Mouse (Mus musculus) midbrain, embryonic 11.5 days (tissue): ENCODE data around the gene Syce2. TPM values are rescaled to one million over a fixed set of nuclear protein-coding genes. Genes with fewer than 3 reads are reported as not detected.
A peak's percentile ranks its signal among the peaks of the same experiment; 100 is the strongest.
"Not testable (repeated sequence)": the region's sequence is repeated elsewhere in the genome, so short reads cannot be mapped to it uniquely, and the experiment has no call there.

Source experiments
- ATAC-seq: fragments of 200-750 bp; cut with Nextera tagmentation; 2 replicates; pipeline ENCODE4 v1.8.0; 2017; ENCODE audit warnings: moderate TSS enrichment, moderate library complexity; ENCODE audit not compliant: low FRiP score
- DNase-seq: peaks from one replicate; pipeline ENCODE4 v3.0.0; 2015; ENCODE audit warnings: low spot score; ENCODE audit errors: missing footprints
- H3K27ac ChIP-seq: fragments of 300-500 bp; sonication (generic); 2 replicates; pipeline ENCODE4 v1.5.1; 2014; ENCODE audit warnings: low read depth, low read length
- H3K27me3 ChIP-seq: fragments of 300-500 bp; sonication (generic); 2 replicates; pipeline ENCODE4 v1.6.1; 2014; ENCODE audit warnings: mild to moderate bottlenecking, low read length, moderate library complexity, mixed read lengths; ENCODE audit not compliant: control insufficient read depth, insufficient read depth
- H3K36me3 ChIP-seq: fragments of 300-500 bp; sonication (generic); 2 replicates; pipeline ENCODE4 v1.6.1; 2014; ENCODE audit warnings: mild to moderate bottlenecking, low read length, moderate library complexity, mixed read lengths; ENCODE audit not compliant: control insufficient read depth, insufficient read depth
- H3K4me1 ChIP-seq: fragments of 300-500 bp; sonication (generic); 2 replicates; pipeline ENCODE4 v1.6.1; 2014; ENCODE audit warnings: low read length; ENCODE audit not compliant: control insufficient read depth, insufficient read depth
- H3K4me2 ChIP-seq: fragments of 300-500 bp; sonication (generic); 2 replicates; pipeline ENCODE4 v1.6.1; 2014; ENCODE audit warnings: mild to moderate bottlenecking, moderate library complexity
- H3K4me3 ChIP-seq: fragments of 300-500 bp; sonication (generic); 2 replicates; pipeline ENCODE4 v1.5.1; 2014; ENCODE audit warnings: low read depth, low read length
- H3K9ac ChIP-seq: fragments of 300-500 bp; sonication (generic); 2 replicates; pipeline ENCODE4 v1.6.1; 2014; ENCODE audit warnings: low read length
- H3K9me3 ChIP-seq: fragments of 300-500 bp; sonication (generic); 2 replicates; pipeline ENCODE4 v1.6.1; 2016; ENCODE audit warnings: low read length; ENCODE audit not compliant: control insufficient read depth
- WGBS: fragments of 180-500 bp; shearing (Covaris S2); extraction: QIAGEN DNeasy Blood & Tissue Kit; methylation state at CpG from one replicate; pipeline ENCODE4 v1.1.7; 2014; 5-methylcytosine and 5-hydroxymethylcytosine counted together
- polyA plus RNA-seq: library from polyadenylated mRNA; unstranded; fragments of >200 nt; fragmentation: Nextera tagmentation; extraction: Ambion mirVana; gene quantifications from 2 replicates; pipeline ENCODE4 v1.2.1, GENCODE M21; 2014

Syce2 gene
- polyA plus RNA-seq, 1 experiment from 2014 or later = 58.8 TPM

GRCm38 (mm10) chr8:84904351-84904750 lies 32.4 kb downstream of the Syce2 start:
- no peaks in the 10 kb centered on the region for H3K9me3 ChIP-seq
- H3K4me1 ChIP-seq = peaks cover 14% of the 10 kb centered on the region
- 91% methylated on average over 7 of the region's 7 CpGs for WGBS
- H3K27me3 ChIP-seq = peaks cover 8% of the 10 kb centered on the region
- no peak overlapping the region for H3K27ac ChIP-seq
- no peak overlapping the region for H3K9ac ChIP-seq
- ATAC-seq (no peak), DNase-seq (no peak)
- no peaks in the 10 kb centered on the region for H3K36me3 ChIP-seq
- no peak overlapping the region for H3K4me2 ChIP-seq
- H3K4me3 ChIP-seq = no peak overlapping the region

- Histone ChIP-seq H3K27ac (no peak overlapping the region), H3K4me2 (no peak overlapping the region), H3K36me3 (no peaks in the 10 kb centered on the region), H3K4me1 (peaks cover 14% of the 10 kb centered on the region), H3K4me3 (no peak overlapping the region), H3K27me3 (peaks cover 23% of the 10 kb centered on the region), H3K9ac (no peak overlapping the region), H3K9me3 (no peaks in the 10 kb centered on the region)
- ATAC-seq (no peak), DNase-seq (no peak)
- WGBS = 91% methylated on average over 9 of the region's 9 CpGs
These were observed 35.1 kb downstream of the Syce2 start for GRCm38 (mm10) chr8:84907037-84907436.

- H3K27me3 ChIP-seq = peaks cover 24% of the 10 kb centered on the region
- 78% methylated on average over 8 of the region's 8 CpGs for WGBS
These were observed 35.6 kb downstream of the Syce2 start for GRCm38 (mm10) chr8:84907493-84907892.

GRCm38 (mm10) chr8:84907979-84908378 lies 36.1 kb downstream of the Syce2 start:
- not testable (repeated sequence) for H3K27ac ChIP-seq, H3K36me3 ChIP-seq, H3K9ac ChIP-seq, H3K9me3 ChIP-seq, DNase-seq
- peak; percentile 8; the same call in 1 of the 2 replicates for ATAC-seq
- H3K27me3 ChIP-seq = peaks cover 29% of the 10 kb centered on the region
- peak overlapping the region; percentile 84 for H3K4me2 ChIP-seq
- 28% methylated on average over 7 of the region's 7 CpGs for WGBS
- peaks cover 14% of the 10 kb centered on the region for H3K4me1 ChIP-seq
- H3K4me3 ChIP-seq = peak overlapping the region; percentile 40

More at GRCm38 (mm10) chr8:84907493-84907892, 35.6 kb downstream of the Syce2 start:
- ATAC-seq (no peak), DNase-seq (no peak)
- no peak overlapping the region for H3K4me3 ChIP-seq
- H3K27ac ChIP-seq = no peak overlapping the region
- H3K9me3 ChIP-seq = no peaks in the 10 kb centered on the region
- H3K36me3 ChIP-seq = no peaks in the 10 kb centered on the region
- H3K4me1 ChIP-seq = peaks cover 12% of the 10 kb centered on the region
- H3K9ac ChIP-seq = no peak overlapping the region
- no peak overlapping the region for H3K4me2 ChIP-seq

- Histone ChIP-seq H3K27me3 (peaks cover 35% of the 10 kb centered on the region), H3K4me1 (peaks cover 13% of the 10 kb centered on the region), H3K36me3 (no peaks in the 10 kb centered on the region), H3K4me3 (peak within 1 kb of the TSS; percentile 40), H3K27ac (no peak within 1 kb of the TSS), H3K9ac (peak within 1 kb of the TSS; percentile 67), H3K4me2 (peak within 1 kb of the TSS; percentile 84), H3K9me3 (no peaks in the 10 kb centered on the region)
- WGBS = under 1% methylated on average over 44 of the region's 45 CpGs
- DNase-seq = peak; percentile 98
- peak; percentile 93 for ATAC-seq
These were observed 36.7 kb downstream of the Syce2 start, which contains the start of gene Dnase2a for GRCm38 (mm10) chr8:84908421-84909161. Gene Dnase2a (plus strand): TSS chr8:84908560.

GRCm38 (mm10) chr8:84909162-84909767 lies 37.4 kb downstream of the Syce2 start:
- Histone ChIP-seq H3K27ac (no peak overlapping the region), H3K9me3 (no peaks in the 10 kb centered on the region), H3K4me1 (peaks cover 13% of the 10 kb centered on the region), H3K27me3 (peaks cover 42% of the 10 kb centered on the region), H3K4me3 (peak overlapping the region; percentile 40), H3K36me3 (no peaks in the 10 kb centered on the region), H3K9ac (peak overlapping the region; percentile 67), H3K4me2 (peak overlapping the region; percentile 84)
- DNase-seq (no peak), ATAC-seq (no peak)
- 50% methylated on average over 20 of the region's 20 CpGs for WGBS

- H3K9ac ChIP-seq = no peak overlapping the region
- WGBS = 84% methylated on average over 5 of the region's 5 CpGs
- no peaks in the 10 kb centered on the region for H3K9me3 ChIP-seq
- no peak overlapping the region for H3K4me2 ChIP-seq
- DNase-seq = no peak
- no peak overlapping the region for H3K27ac ChIP-seq
- no peak overlapping the region for H3K4me3 ChIP-seq
- peaks cover 43% of the 10 kb centered on the region for H3K27me3 ChIP-seq
- ATAC-seq = no peak
- peaks cover 13% of the 10 kb centered on the region for H3K4me1 ChIP-seq
- no peaks in the 10 kb centered on the region for H3K36me3 ChIP-seq
These were observed 38.0 kb downstream of the Syce2 start for GRCm38 (mm10) chr8:84909949-84910348.

- H3K4me1 ChIP-seq = peaks cover 13% of the 10 kb centered on the region
- H3K27me3 ChIP-seq = peaks cover 43% of the 10 kb centered on the region
- no peak overlapping the region for H3K4me2 ChIP-seq
- no peak for DNase-seq
- 92% methylated on average over 6 of the region's 6 CpGs for WGBS
- no peak overlapping the region for H3K9ac ChIP-seq
- no peak overlapping the region for H3K4me3 ChIP-seq
- H3K36me3 ChIP-seq = no peaks in the 10 kb centered on the region
- H3K27ac ChIP-seq = no peak overlapping the region
- ATAC-seq = no peak
- no peaks in the 10 kb centered on the region for H3K9me3 ChIP-seq
These were observed 38.6 kb downstream of the Syce2 start for GRCm38 (mm10) chr8:84910551-84910950.

- ATAC-seq = no peak
- H3K27me3 ChIP-seq = peaks cover 43% of the 10 kb centered on the region
- H3K27ac ChIP-seq = no peak overlapping the region
- no peaks in the 10 kb centered on the region for H3K36me3 ChIP-seq
- DNase-seq = no peak
- no peak overlapping the region for H3K4me2 ChIP-seq
- no peaks in the 10 kb centered on the region for H3K9me3 ChIP-seq
- H3K4me1 ChIP-seq = peaks cover 13% of the 10 kb centered on the region
- no peak overlapping the region for H3K9ac ChIP-seq
- 81% methylated on average over 9 of the region's 9 CpGs for WGBS
- H3K4me3 ChIP-seq = no peak overlapping the region
These were observed 39.9 kb downstream of the Syce2 start for GRCm38 (mm10) chr8:84911854-84912253.
